Mouse (Mus musculus): ENCODE results near the gene Osm.

DNA sequence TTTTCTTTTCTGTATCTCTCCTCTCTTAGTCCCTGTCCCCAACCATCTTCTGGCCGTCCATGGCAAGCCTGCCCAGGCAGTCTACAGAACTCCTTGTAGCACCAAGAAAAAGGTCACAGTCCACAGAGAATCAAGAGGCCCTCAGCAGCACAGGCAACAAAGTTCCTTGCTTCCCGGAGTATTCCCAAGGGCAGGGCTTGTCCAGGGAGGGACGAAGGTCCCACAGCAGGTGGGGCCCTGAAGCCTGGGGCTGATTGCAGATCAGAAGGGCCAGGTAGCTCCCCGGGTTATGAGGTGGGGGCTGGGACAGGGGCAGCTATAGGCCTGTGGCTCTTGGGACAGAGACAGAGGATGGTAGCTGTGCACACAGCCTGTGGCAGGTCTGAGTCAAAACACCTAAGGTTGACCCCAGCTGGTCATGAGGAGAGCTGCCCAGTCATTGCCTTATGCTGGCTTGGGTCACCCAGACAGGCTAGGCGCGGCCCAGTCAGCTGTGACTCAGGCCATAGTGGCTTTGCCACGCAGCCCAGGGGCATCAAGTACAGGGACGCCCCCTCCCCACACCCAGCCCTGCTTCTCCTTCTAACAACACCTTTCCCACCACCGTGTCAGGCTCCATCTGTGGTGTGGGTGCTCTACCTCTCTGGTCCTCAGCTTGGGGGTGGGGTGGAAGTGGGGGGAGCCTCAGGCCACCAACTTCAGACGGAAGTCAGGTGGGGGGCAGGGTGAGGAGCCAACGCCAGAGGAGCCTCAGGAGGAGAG is 20.8 kb downstream of the Osm start, which contains the start of gene Lif:
- TF ChIP-seq POLR2A (IDR thresholded peaks at IDR 0.05; ENCODE audit: extremely low read depth, insufficient read depth, low read length) (no peak), CTCF (IDR thresholded peaks at IDR 0.05; ENCODE audit: low read depth, low read length) (no peak)
